Comparison of ENCODE assay signal across 33 mouse cellular contexts in genomic region chr19:51240295-51240864, GRCm38 (mm10).
"Had no signal": no experiment of that assay in that cellular context is flagged by ENCODE, and none has a peak within 500 bp of the region (broad histone marks: within the 10 kb centered on the region; RNA-seq: fewer than 3 reads in every experiment).

No protein-coding gene starts in this region.

- ATAC-seq: hindbrain, embryonic 16.5 days; hindbrain, postnatal 0 days; inflammation-experienced regulatory T-cells, adult 6 months had no signal

- H3K27me3 ChIP-seq: heart, embryonic 12.5 days; heart, embryonic 13.5 days; heart, embryonic 15.5 days; hindbrain, embryonic 12.5 days; hindbrain, embryonic 13.5 days; hindbrain, embryonic 15.5 days; kidney, embryonic 15.5 days had no signal

- DNase-seq: heart, postnatal 10 days; heart, postnatal 14 days; heart, postnatal 36 days; heart, postnatal 4 days; kidney, adult 11 months; kidney, adult 18-20 months; kidney, adult 2 months; kidney, adult 8-10 months; kidney, adult 9 months; kidney, postnatal 10 days; kidney, postnatal 14 days; kidney, postnatal 25 days; kidney, postnatal 36 days; kidney, postnatal 4 days; layer of hippocampus, adult 9-11 months; layer of hippocampus, postnatal 36 days had no signal

- H3K9me3 ChIP-seq: heart, embryonic 10.5 days; heart, embryonic 12.5 days; heart, embryonic 13.5 days; heart, embryonic 15.5 days; hindbrain, embryonic 10.5 days; hindbrain, embryonic 12.5 days; hindbrain, embryonic 13.5 days; hindbrain, embryonic 15.5 days; kidney, embryonic 15.5 days had no signal

- H3K4me3 ChIP-seq: heart, embryonic 10.5 days; heart, embryonic 12.5 days; heart, embryonic 13.5 days; heart, embryonic 15.5 days; hindbrain, embryonic 10.5 days; hindbrain, embryonic 12.5 days; hindbrain, embryonic 13.5 days; hindbrain, embryonic 15.5 days; kidney, embryonic 15.5 days; layer of hippocampus, adult 2 months; left cerebral cortex, adult 2 months had no signal

- H3K4me2 ChIP-seq: heart, embryonic 11.5 days; heart, embryonic 12.5 days; heart, embryonic 13.5 days; heart, embryonic 15.5 days; hindbrain, embryonic 12.5 days; hindbrain, embryonic 13.5 days; hindbrain, embryonic 14.5 days; hindbrain, embryonic 15.5 days; kidney, embryonic 15.5 days had no signal

- H3K4me1 ChIP-seq: heart, embryonic 10.5 days; heart, embryonic 12.5 days; heart, embryonic 13.5 days; heart, embryonic 15.5 days; hindbrain, embryonic 10.5 days; hindbrain, embryonic 12.5 days; hindbrain, embryonic 13.5 days; hindbrain, embryonic 15.5 days; kidney, embryonic 15.5 days had no signal

- H3K27ac ChIP-seq: heart, embryonic 10.5 days; heart, embryonic 13.5 days; heart, embryonic 15.5 days; hindbrain, embryonic 10.5 days; hindbrain, embryonic 12.5 days; hindbrain, embryonic 13.5 days; hindbrain, embryonic 14.5 days; hindbrain, embryonic 15.5 days; hindbrain, postnatal 0 days; kidney, embryonic 15.5 days; kidney, postnatal 0 days; layer of hippocampus, adult 2 months; left cerebral cortex, adult 2 months had no signal

- H3K9ac ChIP-seq: heart, embryonic 12.5 days; heart, embryonic 13.5 days; heart, embryonic 15.5 days; hindbrain, embryonic 12.5 days; hindbrain, embryonic 13.5 days; hindbrain, embryonic 14.5 days; hindbrain, embryonic 15.5 days; kidney, embryonic 15.5 days had no signal

- H3K36me3 ChIP-seq: heart, embryonic 10.5 days; heart, embryonic 12.5 days; heart, embryonic 13.5 days; heart, embryonic 15.5 days; hindbrain, embryonic 10.5 days; hindbrain, embryonic 12.5 days; hindbrain, embryonic 13.5 days; hindbrain, embryonic 15.5 days; kidney, embryonic 15.5 days had no signal
